Mouse (Mus musculus) cortical plate, adult 2 months (tissue): ENCODE data around the gene Grip1. TPM values are rescaled to one million over a fixed set of nuclear protein-coding genes. Genes with fewer than 3 reads are reported as not detected.

Experiments
- H3K27ac ChIP-seq: fragments of 200-500 bp; 2 replicates; pipeline ENCODE4 v1.5.1; 2012; ENCODE audit warnings: low read length, control low read depth, inconsistent platforms; ENCODE audit not compliant: insufficient read depth
- H3K4me1 ChIP-seq: fragments of 200-500 bp; 2 replicates; pipeline ENCODE4 v1.6.1; 2011; ENCODE audit warnings: low read length; ENCODE audit not compliant: control insufficient read depth, insufficient read depth
- H3K4me3 ChIP-seq: fragments of 200-500 bp; 2 replicates; pipeline ENCODE4 v1.5.1; 2011; ENCODE audit warnings: mild to moderate bottlenecking, low read length, control low read depth; ENCODE audit not compliant: insufficient read depth
- CTCF ChIP-seq: fragments of 200-500 bp; IDR thresholded peaks from 2 replicates; pipeline ENCODE4 v1.5.1; 2011; ENCODE audit warnings: mild to moderate bottlenecking, control low read depth, low read length; ENCODE audit not compliant: insufficient read depth; ENCODE audit errors: extremely low read depth
- POLR2A ChIP-seq: fragments of 200-500 bp; IDR thresholded peaks from 2 replicates; pipeline ENCODE4 v1.6.1; 2011; ENCODE audit warnings: mild to moderate bottlenecking, low read length, control low read depth; ENCODE audit not compliant: insufficient read depth; ENCODE audit errors: extremely low read depth
- polyA plus RNA-seq: library from polyadenylated mRNA; depleted of rRNA; stranded (reverse); fragments of >200 nt; gene quantifications from 2 replicates; pipeline ENCODE4 v1.2.3, GENCODE M21; 2012

The Grip1 gene
- polyA plus RNA-seq, 1 experiment, result 7.8 TPM

DNA sequence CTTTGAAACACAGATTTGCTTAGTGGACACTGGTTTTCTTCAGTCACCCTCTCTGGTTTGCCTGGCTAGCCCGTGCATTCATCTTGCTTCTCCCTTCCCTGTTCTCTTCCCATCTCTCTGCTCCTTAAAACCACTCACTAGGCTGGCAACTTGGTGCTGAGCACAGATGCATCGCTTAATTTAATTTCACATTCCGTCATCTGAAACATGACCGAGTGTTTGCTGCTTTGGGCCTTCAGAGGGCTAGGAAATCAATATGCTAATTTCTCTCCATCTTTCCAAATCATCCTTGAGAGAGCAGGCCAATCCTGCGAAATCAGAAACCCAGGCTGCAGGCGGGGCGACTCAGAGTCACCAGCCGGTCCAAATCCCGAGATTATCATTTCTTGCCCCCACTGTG, 270.0 kb downstream of the Grip1 start:
- TF ChIP-seq CTCF, result no peak
- no peak for TF ChIP-seq POLR2A
- H3K4me1 ChIP-seq, result 0 out of 2 replicates have a peak, but pooled peaks cover 2% of the 10 kb centered on the region
- no peak overlapping the region for H3K4me3 ChIP-seq
- H3K27ac ChIP-seq, result no peak overlapping the region

DNA sequence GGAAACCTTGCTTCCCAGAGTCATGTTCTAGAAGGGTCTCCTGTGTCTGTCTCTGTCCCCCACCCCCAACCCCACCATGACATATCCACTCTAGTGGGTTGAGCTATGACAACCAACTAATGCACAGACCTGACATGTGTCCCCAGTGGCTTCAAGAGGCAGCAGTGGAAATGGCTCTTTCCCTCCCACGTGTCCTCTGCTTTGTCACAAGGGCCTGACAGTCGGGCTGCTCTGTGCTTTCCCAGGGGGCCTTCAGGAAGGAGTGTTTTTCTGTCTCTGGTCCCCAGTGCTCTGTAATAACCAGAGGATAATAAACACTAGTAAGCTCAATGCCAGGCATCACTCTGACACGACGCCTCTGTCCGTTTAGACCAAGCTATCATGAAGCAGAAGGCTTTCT, 271.7 kb downstream of the Grip1 start:
- no peak for TF ChIP-seq CTCF
- no peak for TF ChIP-seq POLR2A
- Histone ChIP-seq H3K27ac (no peak overlapping the region), H3K4me3 (no peak overlapping the region), H3K4me1 (no peaks in the 10 kb centered on the region)

GRCm38 (mm10) chr10:119725966-119726365, 272.3 kb downstream of the Grip1 start:
- H3K4me3 ChIP-seq, result no peak overlapping the region
- no peaks in the 10 kb centered on the region; the same call in 1 of the 2 replicates for H3K4me1 ChIP-seq
- TF ChIP-seq POLR2A, result no peak
- TF ChIP-seq CTCF, result no peak
- H3K27ac ChIP-seq, result no peak overlapping the region

DNA sequence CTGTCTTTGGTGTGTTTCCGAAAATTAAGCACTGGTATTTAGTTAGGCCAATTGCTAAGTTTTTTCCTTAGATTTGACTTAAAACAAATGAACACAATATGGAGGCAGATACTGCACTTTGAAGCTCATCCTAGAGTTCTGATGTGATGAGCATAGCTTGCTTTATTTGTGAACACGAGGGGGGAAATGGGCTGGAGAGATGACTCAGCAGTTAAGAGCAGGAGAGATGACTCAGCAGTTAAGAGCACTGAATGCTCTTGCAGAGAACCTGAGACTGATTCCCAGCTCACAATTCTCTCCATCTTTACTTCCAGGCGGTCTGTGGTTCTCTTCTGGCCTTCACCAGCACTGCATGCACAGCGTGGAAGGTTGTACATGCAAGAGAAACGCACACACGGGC, 273.3 kb downstream of the Grip1 start:
- TF ChIP-seq CTCF (no peak), POLR2A (no peak)
- Histone ChIP-seq H3K27ac (no peak overlapping the region), H3K4me1 (no peaks in the 10 kb centered on the region; the same call in 1 of the 2 replicates), H3K4me3 (no peak overlapping the region)

- TF ChIP-seq POLR2A (no peak), CTCF (no peak)
- Histone ChIP-seq H3K4me1 (no peaks in the 10 kb centered on the region; the same call in 1 of the 2 replicates), H3K27ac (no peak overlapping the region), H3K4me3 (no peak overlapping the region)
Measured at GRCm38 (mm10) chr10:119730206-119730605, 276.6 kb downstream of the Grip1 start.

- Histone ChIP-seq H3K4me1 (no peaks in the 10 kb centered on the region; the same call in 1 of the 2 replicates), H3K27ac (no peak overlapping the region)
- no peak for TF ChIP-seq CTCF
- TF ChIP-seq POLR2A, result no peak
Measured at GRCm38 (mm10) chr10:119735011-119735992, 281.7 kb downstream of the Grip1 start.

GRCm38 (mm10) chr10:119739466-119739865, 285.8 kb downstream of the Grip1 start:
- TF ChIP-seq CTCF (no peak), POLR2A (no peak)
- H3K4me1 ChIP-seq, result no peaks in the 10 kb centered on the region
- H3K27ac ChIP-seq, result no peak overlapping the region
- H3K4me3 ChIP-seq, result no peak overlapping the region

More at GRCm38 (mm10) chr10:119735011-119735992, 281.7 kb downstream of the Grip1 start:
- no peak overlapping the region for H3K4me3 ChIP-seq

DNA sequence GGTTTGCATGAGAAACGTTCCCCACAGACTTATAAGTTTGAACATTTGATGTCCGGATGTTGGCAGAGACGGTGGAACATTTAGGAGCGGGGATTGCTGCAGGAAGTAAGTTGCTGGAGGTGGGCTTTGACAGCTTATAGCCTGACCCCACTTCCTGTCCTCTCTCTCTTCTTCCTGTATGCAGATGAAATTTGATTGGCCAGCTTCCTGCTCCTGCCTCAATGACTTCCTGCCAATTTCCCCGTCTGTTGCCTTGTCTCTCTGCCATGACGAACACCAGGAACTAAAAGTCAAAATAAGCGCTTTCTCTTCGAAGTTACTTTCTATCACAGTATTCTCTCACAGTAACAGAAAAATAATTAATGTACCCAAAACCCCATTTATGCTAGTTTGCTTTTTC, 289.1 kb downstream of the Grip1 start:
- Histone ChIP-seq H3K4me3 (peak overlapping the region; percentile 42), H3K4me1 (no peaks in the 10 kb centered on the region), H3K27ac (no peak overlapping the region)
- TF ChIP-seq POLR2A (no peak), CTCF (no peak)

DNA sequence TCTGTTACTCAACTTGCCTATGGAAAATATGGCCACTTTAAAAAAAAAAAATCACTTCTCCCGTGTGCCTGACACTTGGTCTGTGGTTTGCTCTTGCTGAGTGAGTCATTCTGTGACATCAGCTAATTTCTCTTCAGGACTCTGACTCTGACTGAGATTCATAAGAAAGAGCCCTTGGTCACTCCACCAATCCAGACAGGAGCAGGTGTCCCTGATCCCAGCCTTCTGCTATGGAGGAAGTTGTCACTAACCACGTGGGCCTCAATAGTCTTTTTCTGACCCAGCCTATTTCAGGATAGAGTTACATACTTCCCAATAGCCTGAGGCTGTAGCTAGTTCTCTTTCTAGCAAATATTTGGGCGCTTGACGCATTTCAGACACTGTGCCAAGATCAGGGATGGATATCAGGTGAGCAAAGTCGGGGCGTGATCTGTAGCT, 298.8 kb downstream of the Grip1 start:
- TF ChIP-seq POLR2A (no peak), CTCF (no peak)
- no peak overlapping the region for H3K27ac ChIP-seq
- no peaks in the 10 kb centered on the region; the same call in 1 of the 2 replicates for H3K4me1 ChIP-seq
- no peak overlapping the region for H3K4me3 ChIP-seq

GRCm38 (mm10) chr10:119756271-119756670, 302.6 kb downstream of the Grip1 start:
- Histone ChIP-seq H3K4me1 (no peaks in the 10 kb centered on the region; the same call in 1 of the 2 replicates), H3K27ac (no peak overlapping the region), H3K4me3 (no peak overlapping the region)
- TF ChIP-seq CTCF, result no peak
- TF ChIP-seq POLR2A, result no peak
